Mouse (Mus musculus) ZHBTc4 (cell line): ENCODE measurements around the gene Usp13.

Source experiments
- DNase-seq: peaks from one replicate; pipeline ENCODE4 v3.0.0-alpha.2; 2011; ENCODE audit warnings: low read depth, low spot score

Gene Usp13

DNA sequence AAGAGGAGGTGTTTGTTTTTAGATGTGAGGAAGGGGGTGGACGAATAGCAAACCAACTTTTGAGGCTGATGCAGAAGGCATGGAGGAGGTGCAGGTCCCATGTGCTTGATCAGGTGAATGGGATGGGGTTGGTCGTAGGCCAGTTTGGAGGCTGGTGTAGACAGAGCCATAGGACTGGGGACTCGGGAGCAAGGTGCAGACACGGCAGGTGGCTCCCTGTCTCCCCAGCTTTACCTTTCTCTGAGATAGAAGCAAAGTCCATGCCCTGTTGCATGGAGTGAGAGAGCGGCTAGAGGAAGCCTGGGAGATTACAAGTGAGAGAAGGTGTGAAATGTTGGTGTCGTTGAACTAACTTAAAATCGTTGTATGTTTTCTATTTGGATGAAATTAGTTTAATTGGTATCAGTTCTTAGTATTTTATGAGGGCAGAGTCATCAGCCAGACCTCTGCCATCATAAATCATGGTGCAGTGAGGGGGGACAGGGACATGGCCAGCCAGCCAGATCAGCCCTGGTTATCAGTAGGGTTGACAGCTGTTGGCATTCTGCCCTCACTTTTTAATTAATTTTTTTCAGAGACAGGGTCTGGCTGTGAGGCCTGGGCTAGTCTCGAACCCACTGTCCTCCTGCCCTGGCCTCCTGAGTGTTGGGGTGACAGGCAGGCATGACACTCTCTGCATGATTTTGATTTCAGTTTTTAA lies 122.6 kb downstream of the Usp13 start:
- no peak for DNase-seq

DNA sequence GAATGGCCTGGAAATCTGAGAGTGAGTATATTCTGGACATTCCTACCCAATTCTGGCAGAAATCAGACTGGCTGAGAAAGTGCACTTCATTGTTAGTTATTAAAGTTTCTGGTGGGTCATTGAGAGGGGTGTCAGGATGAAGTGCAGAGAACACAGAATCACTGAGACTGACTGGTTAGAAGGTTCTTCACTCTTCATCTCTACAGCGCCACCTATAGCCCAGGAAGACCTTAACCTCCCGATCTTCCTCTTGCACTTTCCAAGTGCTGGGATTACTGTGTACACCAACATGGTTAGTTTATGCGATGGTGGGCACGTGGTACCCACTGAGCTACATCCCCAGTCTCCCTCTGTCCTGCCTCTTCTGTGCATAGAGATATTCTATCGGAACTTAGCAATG lies 130.1 kb downstream of the Usp13 start:
- DNase-seq, result peak; percentile 45

DNA sequence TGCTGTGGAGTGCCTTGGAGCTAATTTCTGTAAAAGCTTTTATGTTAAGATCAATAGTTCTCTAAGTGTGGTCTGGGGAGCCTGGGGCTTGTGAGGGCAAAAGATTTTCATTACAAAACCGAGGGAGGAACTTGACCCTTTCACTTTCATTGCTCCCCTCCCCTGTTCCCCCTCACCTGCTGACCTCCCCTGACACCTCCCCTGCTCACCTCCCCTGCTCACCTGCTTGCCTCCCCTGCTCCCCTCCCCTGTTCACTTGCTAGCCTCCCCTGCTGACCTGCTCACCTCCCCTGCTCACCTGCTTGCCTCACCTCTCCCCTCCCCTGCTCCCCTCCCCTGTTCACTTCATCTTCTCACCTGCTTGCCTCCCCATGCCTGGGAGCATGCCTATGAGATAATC lies 134.0 kb downstream of the Usp13 start:
- no peak for DNase-seq

DNA sequence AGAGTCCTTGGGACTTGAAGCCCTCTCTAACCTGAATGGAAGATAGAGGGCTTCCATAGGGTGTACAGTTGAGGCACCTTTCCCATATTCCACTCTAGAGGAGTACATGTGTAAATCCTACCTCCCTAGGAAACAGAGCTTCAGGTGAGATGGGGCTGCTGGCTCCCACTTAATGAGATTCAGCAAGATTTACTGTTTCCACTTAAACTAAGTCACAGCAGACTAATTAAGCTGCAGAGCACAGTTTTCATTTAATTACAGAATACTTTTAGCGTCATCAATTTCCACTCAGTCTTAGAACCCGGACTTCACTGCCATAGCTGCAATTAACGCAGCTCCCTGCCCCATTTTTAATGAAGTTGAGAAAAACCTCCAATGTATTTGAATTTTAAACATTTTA lies 144.1 kb downstream of the Usp13 start:
- no peak for DNase-seq

DNA sequence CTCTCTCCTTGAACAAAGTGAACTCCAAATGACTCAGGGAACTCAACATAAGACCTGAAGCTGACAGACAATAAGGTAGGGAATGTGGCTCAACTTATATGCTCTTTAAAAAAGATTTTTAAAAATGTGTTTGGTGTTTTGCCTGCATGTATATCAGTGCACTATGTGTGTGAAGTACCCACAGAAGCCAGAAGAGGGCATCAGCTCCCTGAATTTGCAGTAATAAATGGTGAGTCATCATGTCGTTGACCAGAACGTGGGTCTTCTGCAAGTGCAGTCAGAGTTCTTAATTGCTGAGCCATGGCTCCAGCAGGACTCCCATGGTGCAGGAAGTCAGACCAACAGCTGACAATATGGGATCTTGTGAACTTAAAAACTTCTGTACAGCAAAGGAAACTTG lies 148.2 kb downstream of the Usp13 start:
- DNase-seq, result peak; percentile 60

DNA sequence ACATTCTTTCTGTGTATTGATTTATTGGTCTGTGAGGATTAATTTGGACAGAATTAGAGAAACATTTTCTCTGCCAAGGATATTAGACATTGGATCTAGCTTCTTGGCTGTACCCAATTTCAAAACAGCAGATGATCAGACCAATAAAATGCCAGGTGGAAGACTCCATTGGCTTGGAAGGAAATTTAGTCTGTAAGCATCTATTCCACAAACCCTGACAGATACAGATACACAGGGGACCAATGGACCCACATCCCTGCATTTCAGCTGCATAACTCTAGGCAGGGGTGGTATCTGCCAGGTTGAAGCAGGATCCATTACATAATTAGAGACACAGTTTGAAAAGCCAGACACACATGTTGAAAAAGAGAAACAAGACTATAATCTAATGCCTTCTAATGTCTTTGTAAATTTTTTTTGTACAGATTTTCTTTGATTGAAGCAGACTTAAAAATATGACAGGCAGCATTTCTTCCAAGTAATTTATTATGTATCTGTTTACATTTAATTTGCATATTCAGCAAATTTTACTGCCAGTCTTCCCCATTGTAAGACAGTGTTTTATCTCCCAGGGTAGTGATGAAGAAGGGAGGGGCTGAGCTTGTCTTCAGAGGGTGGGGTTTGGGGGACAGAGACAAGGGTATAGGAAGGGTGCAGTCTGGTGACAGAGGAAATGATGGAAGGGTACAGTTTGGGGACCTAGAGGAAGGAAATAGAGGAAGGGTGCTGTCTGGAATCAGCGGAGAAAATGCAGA lies 151.5 kb downstream of the Usp13 start:
- no peak for DNase-seq

DNA sequence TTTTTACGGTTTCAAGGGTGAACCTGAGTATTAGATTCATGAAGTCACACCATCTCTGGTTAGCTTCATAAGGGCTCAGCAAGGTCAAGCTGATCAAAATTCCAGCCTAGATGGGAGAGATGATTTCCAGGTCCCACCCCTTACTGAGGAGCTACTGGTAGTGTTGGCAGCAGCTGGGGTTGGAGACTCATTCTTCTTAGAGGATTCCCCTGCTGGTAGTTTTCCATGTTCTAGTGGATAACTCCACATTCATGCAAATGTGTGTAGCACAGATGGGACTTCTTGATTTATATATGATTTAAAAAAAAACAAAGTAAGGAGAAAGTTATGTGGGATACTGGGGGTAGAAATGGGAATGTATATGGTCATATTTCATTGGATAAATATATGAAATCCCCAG lies 152.9 kb downstream of the Usp13 start:
- DNase-seq, result no peak

DNA sequence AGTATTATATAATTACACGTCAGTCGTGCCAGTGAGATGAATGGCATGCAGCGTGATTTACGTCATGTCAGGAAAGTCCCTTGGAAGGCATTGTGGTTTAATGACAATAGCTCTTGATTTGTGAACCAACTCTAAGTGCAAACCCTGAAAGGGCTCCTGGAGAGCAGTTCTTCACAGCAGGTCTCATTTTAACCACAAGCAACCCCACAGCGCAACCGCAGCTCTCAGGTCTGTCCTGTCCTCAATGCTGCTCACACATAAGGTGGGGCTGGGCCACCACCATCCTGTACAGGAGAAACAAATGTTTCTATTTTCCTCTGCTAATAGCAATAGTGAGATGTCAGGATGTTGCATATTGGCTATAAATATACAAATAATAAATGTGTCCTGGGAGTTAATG lies 161.9 kb downstream of the Usp13 start:
- DNase-seq, result peak; percentile 20

DNA sequence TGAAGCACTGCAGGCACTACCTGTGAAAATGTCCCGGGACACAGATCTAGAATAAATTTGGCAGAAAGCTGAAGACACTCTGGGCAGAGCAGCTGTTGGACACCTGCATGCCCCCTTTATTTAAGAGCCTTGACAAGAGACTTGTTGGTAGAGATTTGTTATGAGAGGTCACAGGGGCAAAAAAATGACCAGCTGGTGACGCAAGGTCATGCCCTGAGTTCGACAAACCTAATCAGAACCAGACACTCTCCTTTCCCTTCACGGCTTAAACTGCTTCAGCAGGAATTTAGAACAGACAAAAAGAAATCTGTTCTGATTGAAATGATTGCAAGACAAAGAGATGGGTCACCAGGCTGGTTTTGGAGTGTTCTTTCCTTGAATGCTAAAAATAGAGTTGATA lies 162.6 kb downstream of the Usp13 start:
- DNase-seq, result no peak

DNA sequence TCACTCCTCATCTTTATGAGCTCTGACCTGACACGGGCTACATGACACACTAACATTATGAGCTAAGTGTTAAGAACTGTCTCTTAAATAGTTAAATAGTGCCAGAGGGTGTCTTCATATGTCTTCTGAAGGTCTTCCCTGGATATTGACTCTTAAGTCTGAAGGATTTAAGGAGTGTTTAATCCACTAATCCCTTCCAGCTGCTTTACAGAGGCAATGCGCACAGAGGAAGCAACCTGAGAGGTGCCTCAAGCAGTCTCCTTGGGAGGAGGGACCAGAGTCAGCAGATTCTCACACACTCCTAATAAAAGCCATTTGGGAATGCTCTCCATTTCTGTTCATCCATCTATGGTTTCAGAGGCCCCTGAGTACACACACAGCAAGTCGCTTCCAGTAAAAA lies 167.8 kb downstream of the Usp13 start:
- DNase-seq, result no peak
